Mouse (Mus musculus): ENCODE data around the gene Nppb. TPM values are rescaled to one million over a fixed set of nuclear protein-coding genes. Genes with fewer than 3 reads are reported as not detected.

Gene Nppb
- polyA plus RNA-seq, 2 experiments, result not detected

GRCm38 (mm10) chr4:147941045-147942020 is 44.3 kb upstream of the Nppb start:
- peak; percentile 74 for ATAC-seq (ENCODE audit: insufficient read depth)

DNA sequence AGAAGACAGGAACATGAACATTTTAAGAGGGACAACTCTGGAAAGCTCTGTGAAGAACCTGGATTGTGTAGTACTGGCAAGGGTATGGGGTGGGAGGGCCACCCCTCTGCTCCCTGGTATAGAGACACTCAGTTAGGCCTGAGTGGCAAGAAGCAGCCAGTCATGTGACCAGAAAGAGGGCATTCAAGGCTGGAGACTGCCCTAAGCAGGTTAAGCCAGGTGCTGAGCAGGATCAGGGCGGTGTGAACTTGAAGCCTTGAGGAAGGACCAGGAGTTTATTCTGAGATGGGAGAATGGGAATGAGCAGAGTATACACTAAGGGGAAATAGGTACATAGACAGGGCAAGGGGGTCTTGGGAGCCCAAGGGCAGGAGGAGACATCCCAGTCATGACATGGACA is 42.6 kb upstream of the Nppb start:
- WGBS (ENCODE audit: insufficient replicate concordance), result 87% methylated on average over 1 of the region's 1 CpGs
- Histone ChIP-seq H3K4me3 (ENCODE audit: insufficient read depth in 1 of 2, low read depth in 2 of 2, low read length in 2 of 2) (no peak overlapping the region), H3K27me3 (ENCODE audit: control insufficient read depth, insufficient read depth, low read length) (no peaks in the 10 kb centered on the region; the same call in 1 of the 2 replicates), H3K4me1 (replicated peaks; ENCODE audit: control insufficient read depth in 2 of 2, insufficient read depth in 2 of 2, low read length in 1 of 2) (peaks cover 4 to 23% of the 10 kb centered on the region in 2 experiments; a peak in 2 of 4 replicates), H3K27ac (no peak overlapping the region), H3K9me3 (ENCODE audit: control insufficient read depth, low read length) (no peaks in the 10 kb centered on the region), H3K9ac (replicated peaks) (0 out of 2 replicates have a peak overlapping the region, but pooled peaks have one; percentile 44), H3K4me2 (ENCODE audit: low read depth) (peak overlapping the region; percentile 93), H3K36me3 (replicated peaks; ENCODE audit: control insufficient read depth, insufficient read depth, low read depth) (peaks cover 23% of the 10 kb centered on the region)
- DNase-seq (ENCODE audit: low read depth in 3 of 3, low spot score in 3 of 3) (no peak), ATAC-seq (ENCODE audit: insufficient read depth) (no peak)
- TF ChIP-seq EP300 (IDR thresholded peaks at IDR 0.05; ENCODE audit: low read depth) (no peak), CTCF (IDR thresholded peaks at IDR 0.05; ENCODE audit: low read depth) (no peak)

More at GRCm38 (mm10) chr4:147941045-147942020, 44.3 kb upstream of the Nppb start:
- no peak for TF ChIP-seq CTCF (IDR thresholded peaks at IDR 0.05; ENCODE audit: low read depth)
- TF ChIP-seq EP300 (IDR thresholded peaks at IDR 0.05; ENCODE audit: low read depth), result no peak
- peaks cover 4 to 27% of the 10 kb centered on the region in 2 experiments; a peak in 3 of 4 replicates for H3K4me1 ChIP-seq (replicated peaks; ENCODE audit: control insufficient read depth in 2 of 2, insufficient read depth in 2 of 2, low read length in 1 of 2)
- 4% methylated on average over 73 of the region's 88 CpGs for WGBS (ENCODE audit: insufficient replicate concordance)
- peak overlapping the region; percentile 72 to 88 for H3K4me3 ChIP-seq (ENCODE audit: insufficient read depth in 1 of 2, low read depth in 2 of 2, low read length in 2 of 2)
- H3K9me3 ChIP-seq (ENCODE audit: control insufficient read depth, low read length), result no peaks in the 10 kb centered on the region
- H3K27ac ChIP-seq, result peak overlapping the region; percentile 56
- H3K36me3 ChIP-seq (replicated peaks; ENCODE audit: control insufficient read depth, insufficient read depth, low read depth), result peaks cover 19% of the 10 kb centered on the region
- no peaks in the 10 kb centered on the region; the same call in 1 of the 2 replicates for H3K27me3 ChIP-seq (ENCODE audit: control insufficient read depth, insufficient read depth, low read length)
- peak overlapping the region; percentile 93 for H3K4me2 ChIP-seq (ENCODE audit: low read depth)
- peak overlapping the region; percentile 84 for H3K9ac ChIP-seq (replicated peaks)
- DNase-seq (ENCODE audit: low read depth in 3 of 3, low spot score in 3 of 3), result peak in 1 of 3 experiments; percentile 32

DNA sequence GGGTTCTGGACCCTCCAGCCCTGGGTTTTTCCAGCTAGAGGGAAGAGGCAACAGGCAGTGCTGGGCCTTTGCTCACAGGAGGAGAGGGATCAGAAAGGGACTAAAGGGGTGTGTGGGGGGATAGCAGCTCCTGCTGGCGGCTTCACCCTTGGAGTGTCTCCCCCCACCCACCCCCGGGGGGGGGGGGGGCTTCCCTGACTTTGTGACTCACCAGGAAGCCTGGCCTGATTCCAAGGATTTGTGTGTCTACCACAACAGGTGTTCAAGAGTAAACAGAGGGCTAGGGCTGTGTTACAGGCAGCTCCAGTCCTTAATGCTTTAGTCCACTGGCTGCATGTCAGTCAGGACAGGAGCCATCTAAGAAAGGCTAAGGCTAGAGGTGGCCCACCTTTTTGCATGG is 38.1 kb upstream of the Nppb start:
- Histone ChIP-seq H3K27ac (no peak overlapping the region), H3K9me3 (ENCODE audit: control insufficient read depth, low read length) (no peaks in the 10 kb centered on the region), H3K4me2 (ENCODE audit: low read depth) (no peak overlapping the region), H3K4me3 (ENCODE audit: insufficient read depth in 1 of 2, low read depth in 2 of 2, low read length in 2 of 2) (no peak overlapping the region), H3K9ac (replicated peaks) (no peak overlapping the region), H3K36me3 (replicated peaks; ENCODE audit: control insufficient read depth, insufficient read depth, low read depth) (peaks cover 23% of the 10 kb centered on the region), H3K27me3 (ENCODE audit: control insufficient read depth, insufficient read depth, low read length) (no peaks in the 10 kb centered on the region), H3K4me1 (replicated peaks; ENCODE audit: control insufficient read depth in 2 of 2, insufficient read depth in 2 of 2, low read length in 1 of 2) (peaks cover under 1 to 3% of the 10 kb centered on the region in 2 experiments; a peak in 1 of 4 replicates)
- no peak for ATAC-seq (ENCODE audit: insufficient read depth)
- 76% methylated on average over 2 of the region's 2 CpGs for WGBS (ENCODE audit: insufficient replicate concordance)
- TF ChIP-seq EP300 (IDR thresholded peaks at IDR 0.05; ENCODE audit: low read depth), result no peak
- DNase-seq (ENCODE audit: low read depth in 3 of 3, low spot score in 3 of 3), result no peak

GRCm38 (mm10) chr4:147953590-147953989 is 32.0 kb upstream of the Nppb start:
- no peak overlapping the region for H3K9ac ChIP-seq (replicated peaks)
- DNase-seq (ENCODE audit: low read depth in 3 of 3, low spot score in 3 of 3), result no peak
- 6% methylated on average over 4 of the region's 4 CpGs for WGBS (ENCODE audit: insufficient replicate concordance)
- no peaks in the 10 kb centered on the region for H3K9me3 ChIP-seq (ENCODE audit: control insufficient read depth, low read length)
- ATAC-seq (ENCODE audit: insufficient read depth), result no peak
- H3K27ac ChIP-seq, result no peak overlapping the region
- no peaks in the 10 kb centered on the region for H3K36me3 ChIP-seq (replicated peaks; ENCODE audit: control insufficient read depth, insufficient read depth, low read depth)
- no peak overlapping the region for H3K4me2 ChIP-seq (ENCODE audit: low read depth)
- H3K4me1 ChIP-seq (replicated peaks; ENCODE audit: control insufficient read depth in 2 of 2, insufficient read depth in 2 of 2, low read length in 1 of 2), result no peaks in the 10 kb centered on the region
- TF ChIP-seq EP300 (IDR thresholded peaks at IDR 0.05; ENCODE audit: low read depth), result no peak
- peak; percentile 73 for TF ChIP-seq CTCF (IDR thresholded peaks at IDR 0.05; ENCODE audit: low read depth)
- H3K4me3 ChIP-seq (ENCODE audit: insufficient read depth in 1 of 2, low read depth in 2 of 2, low read length in 2 of 2), result no peak overlapping the region
- no peaks in the 10 kb centered on the region for H3K27me3 ChIP-seq (ENCODE audit: control insufficient read depth, insufficient read depth, low read length)

GRCm38 (mm10) chr4:147957141-147957540 is 28.4 kb upstream of the Nppb start:
- no peak for DNase-seq (ENCODE audit: low read depth in 3 of 3, low spot score in 3 of 3)
- TF ChIP-seq EP300 (IDR thresholded peaks at IDR 0.05; ENCODE audit: low read depth) (no peak), CTCF (IDR thresholded peaks at IDR 0.05; ENCODE audit: low read depth) (no peak)
- Histone ChIP-seq H3K9ac (replicated peaks) (no peak overlapping the region), H3K4me1 (replicated peaks; ENCODE audit: control insufficient read depth in 2 of 2, insufficient read depth in 2 of 2, low read length in 1 of 2) (no peaks in the 10 kb centered on the region), H3K27me3 (ENCODE audit: control insufficient read depth, insufficient read depth, low read length) (no peaks in the 10 kb centered on the region), H3K27ac (no peak overlapping the region), H3K4me2 (ENCODE audit: low read depth) (no peak overlapping the region), H3K9me3 (ENCODE audit: control insufficient read depth, low read length) (no peaks in the 10 kb centered on the region), H3K4me3 (ENCODE audit: insufficient read depth in 1 of 2, low read depth in 2 of 2, low read length in 2 of 2) (no peak overlapping the region), H3K36me3 (replicated peaks; ENCODE audit: control insufficient read depth, insufficient read depth, low read depth) (no peaks in the 10 kb centered on the region)
- no peak for ATAC-seq (ENCODE audit: insufficient read depth)
- 36% methylated on average over 11 of the region's 11 CpGs for whole genome bisulfite sequencing (ENCODE audit: insufficient replicate concordance)

Measured in liver, embryonic 14.5 days (tissue).